Mouse (Mus musculus) midbrain, embryonic 10.5 days (tissue): ENCODE data around the gene Vmac. TPM values are rescaled to one million over a fixed set of nuclear protein-coding genes. Genes with fewer than 3 reads are reported as not detected.

Source experiments
- DNase-seq: peaks from one replicate; pipeline ENCODE4 v3.0.0-alpha.2; 2017; ENCODE audit warnings: low spot score
- H3K27ac ChIP-seq: fragments of 300-500 bp; sonication (generic); replicated peaks from 2 replicates; pipeline ENCODE4 v1.5.1; 2016; ENCODE audit warnings: mild to moderate bottlenecking
- H3K27me3 ChIP-seq: fragments of 300-500 bp; sonication (generic); 2 replicates; pipeline ENCODE4 v1.6.1; 2016; ENCODE audit warnings: low read depth, mild to moderate bottlenecking; ENCODE audit not compliant: poor library complexity, severe bottlenecking
- H3K36me3 ChIP-seq: fragments of 300-500 bp; sonication (generic); 2 replicates; pipeline ENCODE4 v1.6.1; 2016; ENCODE audit warnings: mild to moderate bottlenecking, moderate library complexity
- H3K4me1 ChIP-seq: fragments of 300-500 bp; sonication (generic); 2 replicates; pipeline ENCODE4 v1.6.1; 2016
- H3K4me3 ChIP-seq: fragments of 300-500 bp; sonication (generic); 2 replicates; pipeline ENCODE4 v1.5.1; 2016; ENCODE audit warnings: mild to moderate bottlenecking, moderate library complexity
- H3K9me3 ChIP-seq: fragments of 300-500 bp; sonication (generic); replicated peaks from 2 replicates; pipeline ENCODE4 v1.6.1; 2016; ENCODE audit warnings: mild to moderate bottlenecking
- WGBS: fragments of 180-500 bp; shearing (Covaris S2); methylation state at CpG from one replicate; pipeline ENCODE4 v1.1.7; 2016; 5-methylcytosine and 5-hydroxymethylcytosine counted together
- polyA plus RNA-seq: library from polyadenylated mRNA; unstranded; fragments of >200 nt; fragmentation: Nextera tagmentation; extraction: Ambion mirVana; gene quantifications from 2 replicates; pipeline ENCODE4 v1.2.1, GENCODE M21; 2016

Gene Vmac
- polyA plus RNA-seq, result 12.0 and 16.5 TPM in 2 replicates

DNA sequence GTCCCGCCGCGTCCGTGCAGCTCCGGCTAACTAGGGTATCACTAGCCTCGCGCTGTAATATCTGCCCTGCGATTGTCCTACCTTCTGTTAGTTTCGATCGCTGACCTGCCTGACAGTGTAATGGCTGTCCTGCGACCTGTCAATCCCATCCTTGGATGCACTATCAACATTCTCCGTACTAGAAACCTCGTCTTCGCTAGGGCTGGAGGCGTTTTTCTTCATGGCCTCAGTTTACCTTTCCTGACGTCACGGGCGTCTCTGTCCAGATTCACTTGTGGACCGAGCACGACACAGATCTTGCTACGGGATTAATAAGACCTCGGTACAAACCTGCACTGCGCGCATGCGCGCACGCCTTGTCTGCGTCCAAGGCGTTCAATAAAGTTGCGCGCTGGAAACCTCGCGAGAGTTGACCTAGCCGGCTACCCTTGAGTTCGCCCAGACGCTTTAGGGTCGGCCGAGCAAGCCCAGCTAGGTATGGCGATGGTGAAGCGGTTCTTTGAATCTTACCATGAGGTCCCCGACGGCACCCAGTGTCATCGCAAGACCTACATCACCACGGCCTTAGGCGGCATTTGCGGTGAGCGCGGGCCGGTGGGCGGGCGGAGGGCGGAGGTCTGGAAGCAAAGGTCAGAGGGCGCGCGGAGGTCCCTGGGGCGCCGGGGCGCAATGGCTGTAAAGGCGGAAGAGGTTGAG is at the start of gene Vmac, which contains the start of gene Ndufa11:
Gene Vmac (minus strand): TSS at position 660 of the 696 bp plus-strand sequence.
Gene Ndufa11 (plus strand): TSS at position 405 of the 696 bp plus-strand sequence.
- under 1% methylated on average over 59 of the region's 59 CpGs for WGBS
- no peaks in the 10 kb centered on the region for H3K27me3 ChIP-seq
- peaks cover 30% of the 10 kb centered on the region for H3K36me3 ChIP-seq
- peaks cover 41% of the 10 kb centered on the region for H3K4me1 ChIP-seq
- peak within 1 kb of the TSS; percentile 94 for H3K27ac ChIP-seq
- DNase-seq, result peak; percentile 97
- H3K4me3 ChIP-seq, result peak within 1 kb of the TSS; percentile 88
- H3K9me3 ChIP-seq, result no peaks in the 10 kb centered on the region

- no peaks in the 10 kb centered on the region for H3K9me3 ChIP-seq
- no peak overlapping the region for H3K27ac ChIP-seq
- no peak for DNase-seq
- H3K27me3 ChIP-seq, result no peaks in the 10 kb centered on the region
- no peak overlapping the region for H3K4me3 ChIP-seq
- H3K4me1 ChIP-seq, result peaks cover 28% of the 10 kb centered on the region
- H3K36me3 ChIP-seq, result peaks cover 55% of the 10 kb centered on the region
- 94% methylated on average over 27 of the region's 27 CpGs for WGBS
Measured at GRCm38 (mm10) chr17:56766631-56767405, 49.0 kb upstream of the Vmac start.

GRCm38 (mm10) chr17:56765431-56765830 is 47.6 kb upstream of the Vmac start:
- 53% methylated on average over 12 of the region's 12 CpGs for WGBS
- Histone ChIP-seq H3K4me1 (peaks cover 38% of the 10 kb centered on the region), H3K27ac (peak overlapping the region; percentile 97), H3K36me3 (peaks cover 42% of the 10 kb centered on the region), H3K9me3 (no peaks in the 10 kb centered on the region), H3K4me3 (peak overlapping the region; percentile 85), H3K27me3 (peaks cover 11% of the 10 kb centered on the region)
- DNase-seq, result no peak

- Histone ChIP-seq H3K27me3 (peaks cover 19% of the 10 kb centered on the region), H3K27ac (peak within 1 kb of the TSS; percentile 97), H3K36me3 (peaks cover 34% of the 10 kb centered on the region), H3K4me1 (peaks cover 38% of the 10 kb centered on the region), H3K4me3 (peak within 1 kb of the TSS; percentile 85), H3K9me3 (no peaks in the 10 kb centered on the region)
- WGBS, result 3% methylated on average over 58 of the region's 58 CpGs
- DNase-seq, result peak; percentile 91
Measured at GRCm38 (mm10) chr17:56764474-56765354, 46.9 kb upstream of the Vmac start, which contains the start of gene Dus3l. TSS of gene Dus3l (plus strand) at chr17:56764757.

DNA sequence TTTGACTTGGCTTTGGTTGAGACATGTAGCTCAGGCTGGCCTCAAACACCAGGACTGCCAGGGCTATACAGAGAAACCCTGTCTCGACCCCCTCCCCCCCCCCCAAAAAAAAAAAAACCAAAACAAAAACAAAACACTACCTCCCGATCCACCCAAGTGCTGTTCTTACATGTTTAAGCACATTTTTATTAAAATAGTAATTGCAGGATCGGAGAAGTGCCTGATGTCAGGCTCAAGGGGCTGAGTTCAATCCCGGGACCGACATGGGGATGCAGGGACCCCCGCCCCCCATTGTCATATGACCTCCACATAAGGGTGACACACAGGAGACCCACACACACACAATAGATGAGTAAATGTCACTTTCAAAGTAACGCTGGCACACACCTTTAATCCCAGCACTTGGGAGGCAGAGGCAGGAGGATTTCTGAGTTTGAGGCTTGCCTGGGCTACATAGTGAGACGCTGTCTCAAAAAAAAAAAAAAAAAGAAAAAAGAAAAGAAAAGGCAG is 46.0 kb upstream of the Vmac start:
- Histone ChIP-seq H3K36me3 (peaks cover 25% of the 10 kb centered on the region), H3K4me1 (peaks cover 44% of the 10 kb centered on the region), H3K4me3 (peak overlapping the region; percentile 85), H3K27me3 (peaks cover 28% of the 10 kb centered on the region), H3K27ac (peak overlapping the region; percentile 97), H3K9me3 (no peaks in the 10 kb centered on the region)
- 75% methylated on average over 8 of the region's 8 CpGs for WGBS
- DNase-seq, result no peak

- peak; percentile 61 for DNase-seq
- Histone ChIP-seq H3K9me3 (no peaks in the 10 kb centered on the region), H3K27me3 (peaks cover 35% of the 10 kb centered on the region), H3K4me1 (peaks cover 45% of the 10 kb centered on the region), H3K36me3 (peaks cover 18% of the 10 kb centered on the region), H3K4me3 (peak overlapping the region; percentile 62; the same call in 1 of the 2 replicates), H3K27ac (peak overlapping the region; percentile 97)
- 47% methylated on average over 27 of the region's 27 CpGs for WGBS
Measured at GRCm38 (mm10) chr17:56762769-56763731, 45.2 kb upstream of the Vmac start.

- H3K27me3 ChIP-seq, result peaks cover 46% of the 10 kb centered on the region
- H3K9me3 ChIP-seq, result no peaks in the 10 kb centered on the region
- peaks cover 56% of the 10 kb centered on the region for H3K4me1 ChIP-seq
- DNase-seq, result peak; percentile 91
- H3K4me3 ChIP-seq, result peak overlapping the region; percentile 62
- peak overlapping the region; percentile 90 for H3K27ac ChIP-seq
- WGBS, result under 1% methylated on average over 28 of the region's 28 CpGs
- H3K36me3 ChIP-seq, result peaks cover 7% of the 10 kb centered on the region
Measured at GRCm38 (mm10) chr17:56761991-56762410, 44.2 kb upstream of the Vmac start.

DNA sequence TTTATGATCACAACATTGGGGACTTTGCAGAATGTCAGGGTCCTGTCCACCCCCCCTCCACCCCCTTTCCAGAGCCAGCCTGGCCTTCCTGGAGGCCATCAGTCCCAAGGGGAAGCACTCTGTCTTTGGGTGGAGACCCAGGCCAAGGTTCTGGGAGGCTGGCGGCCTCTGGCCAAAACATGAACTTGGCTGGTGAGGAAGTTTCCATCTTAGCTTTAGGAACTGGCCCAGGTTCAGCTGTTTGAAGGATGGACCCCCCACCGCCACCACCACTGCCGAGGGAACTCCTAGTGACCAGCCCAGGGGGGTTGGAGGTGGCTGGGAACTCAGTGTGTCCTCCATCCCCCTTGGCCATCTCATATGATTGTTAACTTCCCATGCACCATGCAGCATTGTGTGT is 43.3 kb upstream of the Vmac start:
- WGBS, result 77% methylated on average over 3 of the region's 3 CpGs
- no peaks in the 10 kb centered on the region for H3K9me3 ChIP-seq
- no peaks in the 10 kb centered on the region for H3K36me3 ChIP-seq
- peak overlapping the region; percentile 90; the same call in 1 of the 2 replicates for H3K27ac ChIP-seq
- peaks cover 61% of the 10 kb centered on the region for H3K4me1 ChIP-seq
- H3K27me3 ChIP-seq, result peaks cover 55% of the 10 kb centered on the region
- no peak overlapping the region for H3K4me3 ChIP-seq
- DNase-seq, result no peak

- no peaks in the 10 kb centered on the region for H3K36me3 ChIP-seq
- H3K27ac ChIP-seq, result no peak overlapping the region
- no peak for DNase-seq
- peaks cover 73% of the 10 kb centered on the region for H3K27me3 ChIP-seq
- H3K9me3 ChIP-seq, result no peaks in the 10 kb centered on the region
- whole genome bisulfite sequencing, result 66% methylated on average over 7 of the region's 7 CpGs
- H3K4me3 ChIP-seq, result 0 out of 2 replicates have a peak overlapping the region, but pooled peaks have one; percentile 7
- peaks cover 52% of the 10 kb centered on the region for H3K4me1 ChIP-seq
Measured at GRCm38 (mm10) chr17:56759261-56759660, 41.4 kb upstream of the Vmac start.

DNA sequence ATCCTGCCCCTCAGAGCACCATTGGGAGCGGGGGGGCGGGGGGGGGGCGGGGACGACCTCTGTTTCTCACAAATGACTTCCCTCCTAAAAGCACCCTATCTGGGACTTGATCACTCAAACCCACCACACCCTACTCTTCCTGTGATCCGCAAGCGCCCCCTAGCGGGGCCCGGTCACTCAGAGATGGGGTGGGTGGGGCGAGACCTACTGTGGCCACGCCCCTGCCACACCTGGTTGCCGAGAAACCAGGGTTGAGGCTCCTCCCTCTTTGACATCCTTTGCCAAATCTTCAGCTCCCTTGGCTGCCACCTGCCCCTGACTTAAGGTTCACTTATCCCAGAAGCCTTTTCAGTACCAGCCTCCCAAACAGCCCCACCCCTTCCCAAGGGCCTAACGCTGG is 40.3 kb upstream of the Vmac start:
- peak; percentile 61 for DNase-seq
- 0 out of 2 replicates have a peak overlapping the region, but pooled peaks have one; percentile 69 for H3K27ac ChIP-seq
- peaks cover 59% of the 10 kb centered on the region for H3K4me1 ChIP-seq
- peak overlapping the region; percentile 61; the same call in 1 of the 2 replicates for H3K4me3 ChIP-seq
- peaks cover 84% of the 10 kb centered on the region for H3K27me3 ChIP-seq
- H3K36me3 ChIP-seq, result no peaks in the 10 kb centered on the region
- no peaks in the 10 kb centered on the region for H3K9me3 ChIP-seq
- 3% methylated on average over 12 of the region's 12 CpGs for WGBS
